7 mouse cellular contexts compared by ENCODE assay signal in genomic region chr2:22621828-22622731, GRCm38 (mm10). TPM values are rescaled to one million over a fixed set of nuclear protein-coding genes. Genes with fewer than 3 reads are reported as not detected.
DNase-seq lines count a peak whose midpoint lies in the region; ATAC-seq and TF ChIP-seq lines count a peak whose summit lies in the region.

Gene Gad2 (plus strand): TSS chr2:22622205.

- peak within 1 kb of the TSS; percentile 79 for H3K4me2 ChIP-seq in heart, embryonic 15.5 days
- H3K4me2 ChIP-seq in stomach, postnatal 0 days (replicated peaks; ENCODE audit: low read depth): peak within 1 kb of the TSS; percentile 52

- ATAC-seq in heart, embryonic 15.5 days (replicated peaks; ENCODE audit: insufficient number of reproducible peaks, insufficient read depth, low FRiP score, low read depth): peak; percentile 78; the same call in 1 of the 2 replicates
- peak; percentile 66 for ATAC-seq in megakaryocyte progenitor cell, adult 5-6 weeks (replicated peaks; ENCODE audit: poor library complexity)
- ATAC-seq in stomach, postnatal 0 days (ENCODE audit: low FRiP score, low TSS enrichment): peak; percentile 77

- peaks cover 17% of the 10 kb centered on the region for H3K27me3 ChIP-seq in thymus, adult 2 months (ENCODE audit: control insufficient read depth, insufficient read depth, low read length)
- H3K27me3 ChIP-seq in heart, embryonic 15.5 days: peaks cover 95% of the 10 kb centered on the region
- peaks cover 25% of the 10 kb centered on the region for H3K27me3 ChIP-seq in stomach, postnatal 0 days (ENCODE audit: control insufficient read depth, insufficient read depth, low read length)

- no peaks in the 10 kb centered on the region for H3K9me3 ChIP-seq in heart, embryonic 15.5 days (replicated peaks)
- no peaks in the 10 kb centered on the region for H3K9me3 ChIP-seq in stomach, postnatal 0 days (ENCODE audit: control insufficient read depth, low read length)

- 2% methylated on average over 55 of the region's 55 CpGs for WGBS in thymus, adult 2 months
- WGBS in heart, embryonic 15.5 days: under 1% methylated on average over 55 of the region's 55 CpGs
- under 1% methylated on average over 55 of the region's 55 CpGs for WGBS in stomach, postnatal 0 days

- no peaks in the 10 kb centered on the region for H3K4me1 ChIP-seq in thymus, adult 2 months (replicated peaks; ENCODE audit: control insufficient read depth, insufficient read depth, low read length)
- peaks cover 31% of the 10 kb centered on the region for H3K4me1 ChIP-seq in heart, embryonic 15.5 days (replicated peaks)
- no peaks in the 10 kb centered on the region for H3K4me1 ChIP-seq in stomach, postnatal 0 days (replicated peaks; ENCODE audit: control insufficient read depth, insufficient read depth)

- H3K4me3 ChIP-seq in thymus, adult 2 months (ENCODE audit: control insufficient read depth, insufficient read depth, low read length): no peak within 1 kb of the TSS
- H3K4me3 ChIP-seq in heart, embryonic 15.5 days: peak within 1 kb of the TSS; percentile 47
- peak within 1 kb of the TSS; percentile 26 for H3K4me3 ChIP-seq in stomach, postnatal 0 days (ENCODE audit: low read depth, low read length)

- H3K36me3 ChIP-seq in thymus, adult 2 months (ENCODE audit: control insufficient read depth, insufficient read depth, low read length): no peaks in the 10 kb centered on the region
- H3K36me3 ChIP-seq in heart, embryonic 15.5 days: no peaks in the 10 kb centered on the region
- H3K36me3 ChIP-seq in stomach, postnatal 0 days (ENCODE audit: control insufficient read depth, insufficient read depth, low read length): no peaks in the 10 kb centered on the region

- DNase-seq in thymus, postnatal 4 days: peak; percentile 39
- DNase-seq in thymus, adult 2 months: no peak
- DNase-seq in cerebellum, postnatal 25 days: peak; percentile 40 to 45
- peak; percentile 21 to 55 for DNase-seq in kidney, postnatal 25 days
- peak; percentile 60 for DNase-seq in stomach, postnatal 0 days (ENCODE audit: low spot score)

- no peak for TF ChIP-seq EP300 in stomach, postnatal 0 days (optimal IDR thresholded peaks at IDR 0.05)

- H3K27ac ChIP-seq in thymus, adult 2 months (ENCODE audit: control insufficient read depth, insufficient read depth, low read length): no peak within 1 kb of the TSS
- no peak within 1 kb of the TSS for H3K27ac ChIP-seq in heart, embryonic 15.5 days
- H3K27ac ChIP-seq in stomach, postnatal 0 days (replicated peaks): no peak within 1 kb of the TSS

- TF ChIP-seq CTCF in thymus, adult 2 months (IDR thresholded peaks at IDR 0.05; ENCODE audit: borderline replicate concordance, control insufficient read depth, extremely low read depth, insufficient read depth, low read length, poor library complexity): no peak
- TF ChIP-seq CTCF in stomach, postnatal 0 days (IDR thresholded peaks at IDR 0.05; ENCODE audit: low read depth): no peak

- no peak for TF ChIP-seq POLR2A in thymus, adult 2 months (IDR thresholded peaks at IDR 0.05; ENCODE audit: control insufficient read depth, extremely low read depth, insufficient read depth, low read length, poor library complexity)

- no peak within 1 kb of the TSS for H3K9ac ChIP-seq in heart, embryonic 15.5 days
- H3K9ac ChIP-seq in stomach, postnatal 0 days (ENCODE audit: low read length): no peak within 1 kb of the TSS

RNA-seq across cellular contexts. Expression of gene Gad2, which starts in this region (rescaled TPM):
- not detected in 2 replicates for polyA plus RNA-seq in thymus, adult 2 months (2012; rRNA removed)
- polyA plus RNA-seq in heart, embryonic 15.5 days (2015; fragmentation: Nextera tagmentation; extraction: Ambion mirVana): 0.37 and 0.53 TPM in 2 replicates
- not detected in 2 replicates for total RNA-seq in megakaryocyte progenitor cell, adult 5-6 weeks (2015)
- total RNA-seq in megakaryocyte progenitor cell, adult 5-6 weeks (2017): not detected in 2 replicates
- 0.05 and 0.07 TPM in 2 replicates for polyA plus RNA-seq in stomach, postnatal 0 days (2015; fragmentation: Nextera tagmentation; extraction: Ambion mirVana)

Comparison
In these comparisons a context has a peak if more than half of its experiments do, and no peak if none do; other contexts are left out.
1. Peak in ATAC-seq, H3K4me3 ChIP-seq and H3K4me2 ChIP-seq in heart, embryonic 15.5 days; RNA of the gene not detected or under 1 TPM.
2. Peak in ATAC-seq in megakaryocyte progenitor cell, adult 5-6 weeks; RNA of the gene not detected or under 1 TPM.
3. Peak in DNase-seq, ATAC-seq, H3K4me3 ChIP-seq and H3K4me2 ChIP-seq in stomach, postnatal 0 days; RNA of the gene not detected or under 1 TPM.